Mouse (Mus musculus): ENCODE measurements around the gene Tmprss5.

- TF ChIP-seq HCFC1 (IDR thresholded peaks at IDR 0.05; ENCODE audit: low read depth, low read length) = no peak
- TF ChIP-seq POLR2A (IDR thresholded peaks at IDR 0.05; ENCODE audit: control insufficient read depth in 1 of 2, insufficient read depth in 1 of 2, low read depth in 1 of 2, low read length in 2 of 2, poor library complexity in 1 of 2) = no peak
- TF ChIP-seq TBP (IDR thresholded peaks at IDR 0.05; ENCODE audit: low read depth, low read length) = no peak
These were observed 37.3 kb downstream of the Tmprss5 start for GRCm38 (mm10) chr9:49118271-49118825.

All from MEL (cell line).